Mouse (Mus musculus): ENCODE data around the gene Hsd17b2. TPM values are rescaled to one million over a fixed set of nuclear protein-coding genes. Genes with fewer than 3 reads are reported as not detected.

Hsd17b2 gene
- polyA plus RNA-seq (2011; ENCODE audit: insufficient read depth, insufficient read length, low read depth, missing spikeins) = 0.61 TPM in 1 of 2 replicates, not detected in the other

DNA sequence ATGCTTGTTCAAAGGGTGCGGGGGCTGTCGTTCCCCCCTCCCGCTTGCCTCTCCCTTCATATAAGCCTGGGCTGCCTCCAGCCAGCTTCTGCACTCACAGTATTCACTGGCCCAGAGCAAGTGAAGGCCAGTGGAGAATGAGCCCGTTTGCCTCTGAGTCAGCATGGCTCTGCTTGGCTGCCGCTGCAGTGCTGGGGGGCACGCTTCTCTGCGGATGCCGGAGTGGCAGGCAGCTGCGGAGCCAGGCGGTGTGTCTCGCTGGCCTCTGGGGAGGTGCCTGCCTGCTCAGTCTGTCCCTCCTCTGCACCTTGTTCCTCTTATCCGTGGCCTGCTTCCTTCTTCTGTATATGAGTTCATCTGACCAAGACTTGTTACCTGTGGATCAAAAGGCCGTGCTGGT is at the start of gene Hsd17b2:
Gene Hsd17b2 (plus strand): TSS at position 46 of the 400 bp plus-strand sequence.
- H3K27me3 ChIP-seq (ENCODE audit: control insufficient read depth, insufficient read depth, low read length, poor library complexity, severe bottlenecking) = no peaks in the 10 kb centered on the region
- no peak within 1 kb of the TSS for H3K4me3 ChIP-seq (ENCODE audit: low read depth, low read length)
- no peak within 1 kb of the TSS for H3K9ac ChIP-seq (ENCODE audit: low read depth, poor library complexity, severe bottlenecking)
- H3K36me3 ChIP-seq (ENCODE audit: control insufficient read depth, insufficient read depth, low read length, poor library complexity, severe bottlenecking) = no peaks in the 10 kb centered on the region
- H3K27ac ChIP-seq (ENCODE audit: insufficient read depth, low read length) = no peak within 1 kb of the TSS
- no peaks in the 10 kb centered on the region for H3K4me1 ChIP-seq (ENCODE audit: control insufficient read depth, insufficient read depth, low read length)
- TF ChIP-seq EP300 (IDR thresholded peaks at IDR 0.05; ENCODE audit: insufficient read depth, low read depth, low read length) = no peak
- TF ChIP-seq CTCF (IDR thresholded peaks at IDR 0.05; ENCODE audit: low read depth, low read length) = no peak
- TF ChIP-seq POLR2A (IDR thresholded peaks at IDR 0.05; ENCODE audit: insufficient read depth, low read length) = no peak
- no peaks in the 10 kb centered on the region for H3K9me3 ChIP-seq (replicated peaks; ENCODE audit: control insufficient read depth, insufficient read depth, low read length, poor library complexity, severe bottlenecking)

DNA sequence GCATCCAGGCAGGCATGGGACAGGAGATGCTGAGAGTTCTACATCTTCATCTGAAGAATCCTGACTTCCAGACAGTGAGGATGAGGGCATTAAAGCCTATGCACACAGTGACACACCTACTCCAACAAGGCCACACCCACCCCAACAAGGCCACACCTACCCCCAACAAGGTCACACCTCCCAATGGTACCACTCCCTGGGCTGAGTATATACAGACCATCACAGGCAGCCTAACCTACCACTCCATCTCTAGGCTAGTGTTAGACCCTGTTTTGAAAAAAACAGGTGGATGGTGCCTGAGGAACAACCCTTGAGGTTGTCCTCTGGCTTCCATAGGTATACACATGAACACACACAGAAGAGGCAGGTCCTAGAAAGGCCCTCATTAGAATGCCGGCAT is 49.4 kb upstream of the Hsd17b2 start:
- Histone ChIP-seq H3K4me1 (ENCODE audit: control insufficient read depth, insufficient read depth, low read length) (no peaks in the 10 kb centered on the region), H3K27me3 (ENCODE audit: control insufficient read depth, insufficient read depth, low read length, poor library complexity, severe bottlenecking) (no peaks in the 10 kb centered on the region), H3K36me3 (ENCODE audit: control insufficient read depth, insufficient read depth, low read length, poor library complexity, severe bottlenecking) (no peaks in the 10 kb centered on the region), H3K9me3 (replicated peaks; ENCODE audit: control insufficient read depth, insufficient read depth, low read length, poor library complexity, severe bottlenecking) (peaks cover 7% of the 10 kb centered on the region), H3K4me3 (ENCODE audit: low read depth, low read length) (no peak overlapping the region), H3K9ac (ENCODE audit: low read depth, poor library complexity, severe bottlenecking) (no peak overlapping the region), H3K27ac (ENCODE audit: insufficient read depth, low read length) (no peak overlapping the region)
- TF ChIP-seq EP300 (IDR thresholded peaks at IDR 0.05; ENCODE audit: insufficient read depth, low read depth, low read length) = no peak

DNA sequence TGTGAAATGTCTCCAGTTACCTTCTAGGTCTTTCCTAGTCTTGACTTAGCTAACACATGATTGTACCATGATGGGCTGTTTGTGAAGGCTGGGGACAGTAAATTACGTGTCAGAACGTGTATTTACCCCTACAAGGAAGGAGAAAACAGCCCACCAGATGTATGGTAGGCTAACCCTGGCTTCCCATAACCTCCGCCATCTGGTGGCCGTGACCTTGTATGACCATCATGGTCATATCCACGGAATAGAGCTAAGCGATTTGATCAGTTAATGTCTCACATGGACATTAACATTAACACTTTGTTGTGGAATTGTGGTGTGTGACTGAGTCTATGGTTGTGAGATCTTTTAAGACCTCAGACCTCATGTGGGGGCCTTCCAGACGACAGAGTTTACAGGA is 42.7 kb upstream of the Hsd17b2 start:
- H3K4me3 ChIP-seq (ENCODE audit: low read depth, low read length) = no peak overlapping the region
- no peak overlapping the region for H3K9ac ChIP-seq (ENCODE audit: low read depth, poor library complexity, severe bottlenecking)
- TF ChIP-seq POLR2A (IDR thresholded peaks at IDR 0.05; ENCODE audit: insufficient read depth, low read length) = no peak
- no peak for TF ChIP-seq CTCF (IDR thresholded peaks at IDR 0.05; ENCODE audit: low read depth, low read length)
- no peak for TF ChIP-seq EP300 (IDR thresholded peaks at IDR 0.05; ENCODE audit: insufficient read depth, low read depth, low read length)
- H3K9me3 ChIP-seq (replicated peaks; ENCODE audit: control insufficient read depth, insufficient read depth, low read length, poor library complexity, severe bottlenecking) = no peaks in the 10 kb centered on the region
- H3K36me3 ChIP-seq (ENCODE audit: control insufficient read depth, insufficient read depth, low read length, poor library complexity, severe bottlenecking) = no peaks in the 10 kb centered on the region
- H3K4me1 ChIP-seq (ENCODE audit: control insufficient read depth, insufficient read depth, low read length) = no peaks in the 10 kb centered on the region
- no peak overlapping the region for H3K27ac ChIP-seq (ENCODE audit: insufficient read depth, low read length)
- no peaks in the 10 kb centered on the region for H3K27me3 ChIP-seq (ENCODE audit: control insufficient read depth, insufficient read depth, low read length, poor library complexity, severe bottlenecking)

DNA sequence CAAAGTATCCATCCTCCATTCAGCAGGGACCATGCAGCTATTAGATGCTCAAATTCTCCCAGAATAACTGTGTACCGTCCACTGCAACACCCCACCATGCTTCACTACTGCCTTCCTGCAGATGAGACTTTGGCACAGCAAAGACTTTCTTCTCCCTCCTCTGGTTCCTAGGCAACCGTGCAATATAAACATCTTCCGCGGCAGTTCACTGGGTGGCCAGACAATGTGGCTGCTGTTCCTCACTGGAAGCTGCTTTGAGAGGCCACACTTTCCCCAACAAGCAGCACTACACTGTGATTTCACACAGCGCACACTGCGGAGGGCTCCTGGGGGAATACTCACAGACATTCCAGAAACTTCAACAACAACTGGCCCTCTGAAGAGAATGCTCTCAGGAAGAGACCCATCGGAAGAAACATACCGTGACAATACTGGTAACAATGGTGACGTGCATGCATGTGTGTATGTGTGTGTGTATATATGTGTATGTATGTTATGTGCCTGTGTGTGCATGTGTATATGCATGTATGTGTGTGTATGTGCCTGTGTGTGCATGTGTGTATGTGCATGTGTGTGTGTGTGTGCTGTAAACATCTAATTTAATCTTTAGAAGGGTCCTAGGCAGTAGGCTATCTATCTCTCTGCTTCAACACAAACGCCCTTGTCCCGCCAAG is 41.2 kb upstream of the Hsd17b2 start:
- no peaks in the 10 kb centered on the region for H3K4me1 ChIP-seq (ENCODE audit: control insufficient read depth, insufficient read depth, low read length)
- no peaks in the 10 kb centered on the region for H3K36me3 ChIP-seq (ENCODE audit: control insufficient read depth, insufficient read depth, low read length, poor library complexity, severe bottlenecking)
- H3K27me3 ChIP-seq (ENCODE audit: control insufficient read depth, insufficient read depth, low read length, poor library complexity, severe bottlenecking) = no peaks in the 10 kb centered on the region
- no peak for TF ChIP-seq POLR2A (IDR thresholded peaks at IDR 0.05; ENCODE audit: insufficient read depth, low read length)
- no peak for TF ChIP-seq EP300 (IDR thresholded peaks at IDR 0.05; ENCODE audit: insufficient read depth, low read depth, low read length)
- no peak for TF ChIP-seq CTCF (IDR thresholded peaks at IDR 0.05; ENCODE audit: low read depth, low read length)
- no peak overlapping the region for H3K27ac ChIP-seq (ENCODE audit: insufficient read depth, low read length)
- H3K4me3 ChIP-seq (ENCODE audit: low read depth, low read length) = no peak overlapping the region
- H3K9ac ChIP-seq (ENCODE audit: low read depth, poor library complexity, severe bottlenecking) = no peak overlapping the region
- no peaks in the 10 kb centered on the region for H3K9me3 ChIP-seq (replicated peaks; ENCODE audit: control insufficient read depth, insufficient read depth, low read length, poor library complexity, severe bottlenecking)

DNA sequence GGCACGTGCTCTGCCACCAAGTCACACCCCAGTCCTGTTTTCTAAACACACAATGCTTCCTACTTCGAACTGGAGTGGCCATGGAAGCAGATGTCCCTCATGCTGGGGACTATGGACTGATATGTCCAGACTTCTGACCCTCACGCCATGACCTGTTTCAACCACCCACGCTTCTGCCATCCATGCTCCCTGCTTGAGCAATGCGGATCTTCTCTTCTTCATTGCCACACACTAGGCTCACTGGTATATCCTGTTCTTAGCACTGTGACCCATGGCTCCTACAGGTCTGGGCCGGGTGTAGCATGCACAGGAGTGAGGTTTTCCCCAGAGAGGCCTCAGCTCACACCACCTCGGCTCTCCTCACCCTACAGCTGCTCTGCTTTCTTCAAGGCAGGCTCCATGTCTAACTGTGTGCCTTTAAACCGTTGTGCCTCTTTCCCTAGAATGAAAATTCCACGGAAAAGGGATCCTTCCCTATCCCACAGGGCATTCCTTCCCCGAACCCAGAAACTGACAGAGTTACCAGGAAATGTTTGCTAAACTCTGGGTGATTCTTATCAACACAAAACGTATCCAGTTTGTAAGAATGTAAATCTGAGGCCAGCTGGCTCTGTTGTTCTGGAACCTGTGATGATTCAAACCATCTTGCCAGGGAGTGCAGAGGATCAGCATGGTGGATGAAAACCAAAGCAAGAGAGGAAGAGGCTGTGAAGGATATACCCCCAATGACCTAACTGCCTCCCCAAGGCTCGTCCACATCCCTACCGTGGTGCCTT is 34.2 kb upstream of the Hsd17b2 start:
- no peak overlapping the region for H3K9ac ChIP-seq (ENCODE audit: low read depth, poor library complexity, severe bottlenecking)
- TF ChIP-seq CTCF (IDR thresholded peaks at IDR 0.05; ENCODE audit: low read depth, low read length) (no peak), EP300 (IDR thresholded peaks at IDR 0.05; ENCODE audit: insufficient read depth, low read depth, low read length) (no peak), POLR2A (IDR thresholded peaks at IDR 0.05; ENCODE audit: insufficient read depth, low read length) (no peak)
- no peaks in the 10 kb centered on the region for H3K36me3 ChIP-seq (ENCODE audit: control insufficient read depth, insufficient read depth, low read length, poor library complexity, severe bottlenecking)
- no peaks in the 10 kb centered on the region for H3K4me1 ChIP-seq (ENCODE audit: control insufficient read depth, insufficient read depth, low read length)
- H3K27ac ChIP-seq (ENCODE audit: insufficient read depth, low read length) = no peak overlapping the region
- peaks cover 3% of the 10 kb centered on the region; the same call in 1 of the 2 replicates for H3K27me3 ChIP-seq (ENCODE audit: control insufficient read depth, insufficient read depth, low read length, poor library complexity, severe bottlenecking)
- 0 out of 2 replicates have a peak, but pooled peaks cover 5% of the 10 kb centered on the region for H3K9me3 ChIP-seq (replicated peaks; ENCODE audit: control insufficient read depth, insufficient read depth, low read length, poor library complexity, severe bottlenecking)
- H3K4me3 ChIP-seq (ENCODE audit: low read depth, low read length) = no peak overlapping the region

DNA sequence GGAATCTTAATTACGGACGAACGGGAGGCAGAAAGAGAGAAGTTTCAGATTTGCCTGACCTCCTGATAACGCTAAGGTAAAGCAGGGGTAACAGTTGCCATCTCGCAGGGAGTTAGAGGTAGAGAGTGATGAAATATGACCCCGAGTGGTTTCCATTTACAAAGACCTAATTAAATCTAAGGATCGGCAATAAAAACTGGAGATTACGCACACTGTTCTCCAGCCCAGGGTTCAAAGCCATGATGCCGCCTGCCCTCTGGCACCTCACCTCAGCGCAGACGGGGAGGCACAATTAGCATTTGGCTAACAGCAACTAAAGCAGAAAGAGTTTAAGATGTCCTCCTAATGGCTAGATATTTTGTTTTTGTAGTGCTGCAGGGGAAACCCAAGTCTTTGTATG is 31.2 kb upstream of the Hsd17b2 start:
- 0 out of 2 replicates have a peak, but pooled peaks cover 5% of the 10 kb centered on the region for H3K9me3 ChIP-seq (replicated peaks; ENCODE audit: control insufficient read depth, insufficient read depth, low read length, poor library complexity, severe bottlenecking)
- H3K4me3 ChIP-seq (ENCODE audit: low read depth, low read length) = no peak overlapping the region
- H3K27me3 ChIP-seq (ENCODE audit: control insufficient read depth, insufficient read depth, low read length, poor library complexity, severe bottlenecking) = peaks cover 3% of the 10 kb centered on the region; the same call in 1 of the 2 replicates
- no peak overlapping the region for H3K9ac ChIP-seq (ENCODE audit: low read depth, poor library complexity, severe bottlenecking)
- H3K4me1 ChIP-seq (ENCODE audit: control insufficient read depth, insufficient read depth, low read length) = no peaks in the 10 kb centered on the region
- H3K27ac ChIP-seq (ENCODE audit: insufficient read depth, low read length) = no peak overlapping the region
- H3K36me3 ChIP-seq (ENCODE audit: control insufficient read depth, insufficient read depth, low read length, poor library complexity, severe bottlenecking) = no peaks in the 10 kb centered on the region
- TF ChIP-seq EP300 (IDR thresholded peaks at IDR 0.05; ENCODE audit: insufficient read depth, low read depth, low read length) (no peak), CTCF (IDR thresholded peaks at IDR 0.05; ENCODE audit: low read depth, low read length) (no peak)

Measured in ES-Bruce4 (cell line).